Mouse (Mus musculus) lung, postnatal 0 days (tissue): ENCODE data around the gene Card10.

Experiments
- CTCF ChIP-seq: IDR thresholded peaks from 2 replicates; pipeline ENCODE4 v1.5.1; 2016; ENCODE audit warnings: antibody characterized with exemption, mild to moderate bottlenecking
- EP300 ChIP-seq: IDR thresholded peaks from 2 replicates; pipeline ENCODE4 v1.6.1; 2016; ENCODE audit warnings: antibody characterized with exemption, mild to moderate bottlenecking, control low read depth

- no peak for TF ChIP-seq CTCF
- TF ChIP-seq EP300 = no peak
Observed at GRCm38 (mm10) chr15:78770983-78771355, 31.9 kb downstream of the Card10 start.
